Mouse (Mus musculus) spleen, postnatal 36 days (tissue): ENCODE results near the gene Xpo6.
A peak's percentile ranks its signal among the peaks of the same experiment; 100 is the strongest.

Experiments used
- DNase-seq, 2 experiments: peaks; one replicate each; pipeline ENCODE4 v3.0.0; 2022; ENCODE audit warnings: low spot score in 2 of 2, mixed read lengths in 1 of 2

Gene Xpo6

DNA sequence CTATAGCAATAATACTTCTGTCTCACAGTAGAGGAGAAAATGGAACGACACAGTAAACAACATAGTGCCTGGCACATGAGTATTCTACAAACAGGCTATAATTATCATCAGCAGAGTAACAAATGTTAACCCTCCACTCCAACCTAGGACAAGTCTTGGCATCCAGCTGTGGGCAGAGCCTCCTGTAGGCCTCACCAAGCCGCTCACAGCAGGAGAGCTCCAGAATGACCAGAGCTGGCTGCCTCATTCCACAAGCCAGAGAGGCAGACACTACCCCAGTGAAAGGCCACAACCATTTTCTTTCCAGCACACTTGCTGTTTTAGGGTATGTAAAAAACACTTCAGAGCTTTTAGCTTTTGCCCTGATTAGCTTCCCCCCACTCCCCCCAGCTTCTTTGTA, 72.6 kb downstream of the Xpo6 start:
- no peak for DNase-seq

- DNase-seq, result no peak
Measured at GRCm38 (mm10) chr7:126126502-126126901, 73.8 kb downstream of the Xpo6 start.

GRCm38 (mm10) chr7:126121533-126121932, 78.8 kb downstream of the Xpo6 start:
- DNase-seq, result no peak

GRCm38 (mm10) chr7:126119819-126120218, 80.5 kb downstream of the Xpo6 start:
- no peak for DNase-seq

- no peak for DNase-seq
Measured at GRCm38 (mm10) chr7:126113263-126113662, 87.0 kb downstream of the Xpo6 start.

GRCm38 (mm10) chr7:126111230-126111629, 89.1 kb downstream of the Xpo6 start:
- DNase-seq, result no peak

- no peak for DNase-seq
Measured at GRCm38 (mm10) chr7:126109898-126110297, 90.4 kb downstream of the Xpo6 start.

GRCm38 (mm10) chr7:126100440-126100839, 99.9 kb downstream of the Xpo6 start:
- no peak for DNase-seq

GRCm38 (mm10) chr7:126099835-126100234, 100.5 kb downstream of the Xpo6 start:
- DNase-seq, result no peak

- DNase-seq, result no peak
Measured at GRCm38 (mm10) chr7:126099163-126099775, 101.0 kb downstream of the Xpo6 start.

DNA sequence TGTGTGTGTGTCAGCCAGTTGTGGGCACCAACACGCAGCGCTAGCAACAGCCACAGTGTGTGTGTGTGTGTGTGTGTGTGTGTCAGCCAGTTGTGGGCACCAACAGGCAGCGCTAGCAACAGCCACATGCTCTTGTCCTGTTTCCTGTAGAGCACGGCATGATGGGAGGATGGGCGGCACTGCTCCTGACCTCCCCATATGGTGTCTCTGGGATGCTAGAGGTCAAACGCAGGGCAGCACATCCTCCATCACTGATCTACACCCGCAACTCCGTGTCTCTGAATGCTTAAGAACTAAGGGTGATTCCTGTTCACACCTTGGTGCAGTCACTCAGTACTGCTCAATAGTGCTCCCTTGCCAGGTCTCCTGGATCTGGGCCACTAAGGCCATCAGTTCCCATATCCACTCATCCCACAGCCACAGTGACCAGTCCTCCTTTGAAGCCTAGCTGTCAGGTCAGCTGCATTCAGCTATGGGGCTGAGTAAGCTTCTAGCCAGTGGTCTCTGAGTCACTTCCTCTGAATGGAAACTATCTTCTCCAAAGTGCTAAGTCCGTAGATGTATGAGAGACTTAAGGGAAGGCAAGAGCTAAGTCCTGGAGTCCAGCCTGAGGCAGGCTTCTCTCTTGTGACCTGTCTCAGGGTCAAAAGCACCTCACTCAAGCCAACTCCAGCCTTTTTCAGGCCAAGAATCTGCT, 102.9 kb downstream of the Xpo6 start:
- DNase-seq, result no peak

DNA sequence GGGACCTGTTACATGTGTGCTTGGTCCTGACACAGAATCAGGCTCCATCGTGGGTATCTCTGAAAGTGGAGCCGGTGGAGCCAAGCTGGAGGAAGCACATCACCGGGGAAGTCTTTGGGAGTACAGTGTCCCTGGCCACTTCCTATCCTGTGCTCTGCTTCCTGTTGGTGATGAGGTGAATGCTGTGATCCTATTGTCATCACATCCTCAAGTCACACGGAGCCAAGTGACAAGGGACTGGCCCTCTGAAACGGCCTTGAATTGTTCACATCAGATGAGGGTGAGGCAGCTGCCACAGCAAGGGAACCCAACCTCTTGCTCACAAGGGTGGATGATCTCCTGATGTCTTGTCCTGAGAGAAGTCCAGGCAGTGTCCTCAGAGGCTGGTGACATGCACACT, 103.7 kb downstream of the Xpo6 start:
- DNase-seq, result no peak

- DNase-seq, result no peak
Measured at GRCm38 (mm10) chr7:126094738-126095137, 105.6 kb downstream of the Xpo6 start.

DNA sequence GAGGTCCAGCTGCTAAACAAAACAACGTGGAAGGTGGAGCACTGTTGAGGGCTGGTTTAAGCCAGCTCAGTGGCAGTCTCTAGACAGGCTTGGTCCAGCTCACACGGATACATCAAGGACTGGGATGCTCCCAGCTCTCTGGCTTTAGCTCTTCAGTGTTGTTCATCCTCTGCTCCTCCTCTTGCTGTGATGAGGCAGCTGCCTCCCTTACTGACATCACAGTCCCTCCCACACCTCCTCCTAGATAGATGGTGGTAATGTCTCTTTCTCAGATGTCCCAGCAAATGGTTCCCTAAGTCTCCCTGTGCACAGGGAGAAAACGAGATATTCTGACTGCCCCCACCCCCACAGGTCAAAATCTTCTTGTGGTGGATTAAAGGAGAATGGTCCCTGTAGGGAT, 107.1 kb downstream of the Xpo6 start:
- no peak for DNase-seq

- DNase-seq, result peak; percentile 34
Measured at GRCm38 (mm10) chr7:126089782-126090181, 110.5 kb downstream of the Xpo6 start.

- DNase-seq, result no peak
Measured at GRCm38 (mm10) chr7:126088155-126088554, 112.1 kb downstream of the Xpo6 start.

DNA sequence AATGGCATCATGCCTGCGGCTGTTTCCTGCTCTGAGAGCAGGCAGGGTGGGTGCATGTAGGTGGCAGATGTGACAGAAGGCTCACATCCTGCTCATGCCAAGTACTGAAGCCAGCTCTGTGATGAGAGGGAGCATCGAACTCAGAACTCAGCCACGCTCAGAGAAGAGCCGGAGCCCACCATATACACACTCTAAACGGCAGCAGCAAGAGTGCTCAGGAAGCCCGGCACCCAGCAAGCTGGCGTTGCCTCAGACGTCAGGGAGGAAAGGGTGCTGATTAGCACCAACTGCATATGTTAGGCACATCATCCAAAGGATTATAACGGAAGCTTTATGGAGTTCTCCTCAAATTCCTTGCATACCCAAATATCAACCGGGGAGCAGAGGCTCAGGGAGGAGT, 112.7 kb downstream of the Xpo6 start:
- DNase-seq, result no peak

DNA sequence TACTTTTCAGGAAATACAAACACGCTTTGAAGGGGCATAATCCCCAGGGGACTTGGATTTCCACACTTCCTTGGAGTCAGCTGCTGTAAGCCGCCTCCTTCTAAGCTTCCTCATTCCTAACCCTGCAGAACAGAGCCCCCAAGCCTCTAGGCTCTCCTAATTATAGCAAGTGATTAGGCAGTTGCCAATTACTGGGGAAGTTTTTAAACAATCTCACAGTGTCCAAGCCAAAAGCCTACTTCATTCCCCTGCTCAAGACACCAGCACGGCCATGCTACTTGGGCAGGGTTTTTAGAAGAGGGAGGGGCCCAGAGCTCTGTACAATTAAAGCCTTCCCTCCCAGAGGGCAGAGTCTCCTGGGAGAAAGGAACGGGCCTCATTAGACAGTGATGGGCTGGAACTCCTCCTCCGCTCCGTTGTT, 114.0 kb downstream of the Xpo6 start:
- no peak for DNase-seq

DNA sequence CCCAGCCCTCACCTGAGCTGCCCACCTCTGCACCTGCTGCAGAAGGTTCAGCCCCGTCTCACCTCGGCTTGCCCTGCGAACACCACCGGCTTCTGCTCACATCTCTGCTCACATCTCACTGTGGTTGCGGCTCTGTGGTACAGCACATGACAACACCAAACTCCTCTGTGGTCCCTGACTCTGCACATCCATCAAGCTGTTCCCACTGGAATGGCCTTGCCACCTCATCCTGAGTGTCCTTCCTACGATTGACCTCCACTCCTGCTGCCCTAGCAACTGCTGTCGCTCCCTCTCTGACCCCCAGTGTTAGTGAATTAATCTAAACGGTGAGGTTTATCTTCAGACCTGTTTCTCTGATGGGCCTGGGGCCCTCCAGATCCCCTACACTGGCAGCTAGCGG, 115.1 kb downstream of the Xpo6 start:
- no peak for DNase-seq

DNA sequence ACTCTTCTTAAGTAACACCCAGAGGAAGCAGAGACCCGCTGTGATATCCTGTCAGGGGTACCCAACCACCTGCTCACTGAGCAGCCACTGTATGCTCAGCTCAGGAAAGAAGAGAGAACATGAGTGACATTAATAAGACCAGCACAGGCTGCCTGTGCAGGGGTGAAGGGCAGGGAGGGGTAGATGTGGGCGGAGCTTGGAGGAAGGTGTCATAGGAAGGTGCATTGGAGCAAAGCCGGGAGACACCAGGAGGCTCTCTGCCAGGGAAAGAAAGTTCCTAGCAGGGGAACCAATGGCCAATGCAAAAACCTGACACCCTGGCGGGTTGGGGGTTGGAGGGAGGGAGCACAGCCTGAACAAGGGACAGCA, 116.3 kb downstream of the Xpo6 start:
- no peak for DNase-seq

DNA sequence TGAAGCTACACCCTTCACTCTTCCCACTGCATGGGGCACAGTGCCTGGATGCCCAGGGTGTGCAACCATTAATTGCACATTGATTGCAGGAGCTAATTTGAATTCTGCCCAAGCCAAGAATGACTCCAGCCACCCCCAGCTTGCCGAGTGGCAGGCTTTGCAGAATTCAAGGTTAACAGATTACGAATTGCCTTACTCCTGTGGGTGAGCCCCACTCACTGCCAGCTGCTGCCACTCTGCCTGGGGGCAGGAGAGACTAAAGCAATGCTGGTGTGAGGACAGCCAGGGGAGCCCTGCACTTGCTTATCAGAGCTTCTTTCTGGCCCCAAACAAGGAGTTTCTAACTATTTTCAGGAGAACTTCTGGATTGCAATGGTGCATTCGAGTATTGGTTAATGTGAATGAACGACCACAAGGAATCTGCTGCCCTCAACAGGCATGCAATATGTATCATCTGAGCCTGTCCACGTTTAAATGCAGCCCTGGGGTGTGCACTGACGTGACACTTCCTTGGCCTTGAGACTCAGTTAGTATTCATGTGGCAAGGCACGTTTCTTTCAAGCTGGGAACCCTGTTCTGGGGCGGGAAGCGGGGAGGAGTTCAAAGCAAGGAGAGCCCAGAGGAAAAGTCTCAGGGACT, 116.8 kb downstream of the Xpo6 start:
- no peak for DNase-seq

DNA sequence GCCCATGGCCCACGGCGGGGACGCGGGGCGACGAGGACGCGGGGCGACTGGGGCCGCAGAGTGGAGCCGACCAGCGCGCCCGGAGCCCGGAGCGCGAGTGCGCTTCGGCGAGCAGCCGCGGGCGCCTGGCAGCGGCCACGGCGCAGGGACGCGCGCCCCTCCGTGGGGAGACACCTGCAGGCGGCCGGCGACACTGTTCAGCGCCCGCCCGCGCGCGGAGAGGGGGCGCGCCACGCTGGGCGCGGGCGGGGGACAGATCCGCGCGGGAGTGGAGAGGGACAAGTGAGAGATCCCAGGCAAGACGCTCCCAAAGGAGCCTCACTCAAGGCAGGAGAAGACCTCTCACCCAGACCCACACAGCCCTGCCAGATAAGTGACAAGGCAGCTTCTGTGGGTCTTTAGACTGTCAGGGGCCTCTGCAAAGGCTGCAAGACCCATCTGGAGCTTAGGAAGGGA, 118.0 kb downstream of the Xpo6 start, which contains the start of gene Gsg1l:
Gsg1l (minus strand) TSS at position 126 of the 456 bp plus-strand sequence.
- DNase-seq, result no peak

GRCm38 (mm10) chr7:126081727-126082285, 118.5 kb downstream of the Xpo6 start:
- no peak for DNase-seq
